Mouse (Mus musculus): ENCODE measurements at regions not wholly inside any gene's neighbourhood (a gene's known extent, or its start where the extent isn't known, plus 50 kb on each side); places are given as distances from the start of the nearest gene placed in this dataset.

GRCm38 (mm10) chr16:63468851-63469250 is 395.1 kb downstream of the Epha3 start:
- no peak for TF ChIP-seq REST (IDR thresholded peaks at IDR 0.05; ENCODE audit: insufficient read depth, insufficient read length)
- no peak for TF ChIP-seq CEBPB (IDR thresholded peaks at IDR 0.05; ENCODE audit: insufficient read depth, poor library complexity, severe bottlenecking)
- TF ChIP-seq POLR2A (IDR thresholded peaks at IDR 0.05; ENCODE audit: insufficient read length, low read depth), result no peak
- no peak for TF ChIP-seq SRF (IDR thresholded peaks at IDR 0.05; ENCODE audit: control insufficient read depth, insufficient read length, low read depth)
- TF ChIP-seq E2F4 (IDR thresholded peaks at IDR 0.05; ENCODE audit: insufficient read depth), result no peak
- no peak for TF ChIP-seq MYOD1 (IDR thresholded peaks at IDR 0.05; ENCODE audit: control insufficient read depth in 1 of 3, insufficient read length in 2 of 3, low read depth in 2 of 3)
- no peak for TF ChIP-seq POLR2AphosphoS2 (IDR thresholded peaks at IDR 0.05; ENCODE audit: insufficient read length, low read depth)
- TF ChIP-seq TCF12 (IDR thresholded peaks at IDR 0.05; ENCODE audit: insufficient read depth, poor library complexity, severe bottlenecking), result no peak
